Mouse (Mus musculus): ENCODE measurements around the gene Ttc22.

Ttc22 gene

DNA sequence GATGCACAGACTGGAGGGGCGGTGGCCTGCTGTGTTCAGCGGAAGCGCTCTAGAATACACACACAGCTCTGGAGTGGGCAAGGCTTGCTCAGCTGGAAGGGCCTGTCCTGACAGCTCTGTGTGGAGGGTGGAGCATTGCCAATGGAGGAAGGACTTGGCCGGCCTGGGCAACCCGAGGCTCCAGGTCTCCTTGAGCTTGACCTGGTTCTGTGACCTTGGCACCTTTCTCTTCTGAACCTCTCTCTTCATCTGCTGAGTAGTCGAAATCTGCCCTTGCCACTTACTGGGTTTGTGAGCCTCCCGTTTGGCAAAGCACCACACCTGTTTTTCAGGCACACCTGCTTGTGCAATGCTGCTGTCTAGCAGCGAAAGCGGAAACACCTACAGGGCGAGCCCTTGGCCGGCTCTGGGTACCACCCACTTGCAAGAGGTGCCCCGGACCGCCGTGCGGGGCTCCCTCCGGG is at the start of gene Ttc22:
TSS of gene Ttc22 (plus strand) at position 403 of the 464 bp plus-strand sequence.
- DNase-seq (ENCODE audit: inconsistent ontology term) = no peak

DNA sequence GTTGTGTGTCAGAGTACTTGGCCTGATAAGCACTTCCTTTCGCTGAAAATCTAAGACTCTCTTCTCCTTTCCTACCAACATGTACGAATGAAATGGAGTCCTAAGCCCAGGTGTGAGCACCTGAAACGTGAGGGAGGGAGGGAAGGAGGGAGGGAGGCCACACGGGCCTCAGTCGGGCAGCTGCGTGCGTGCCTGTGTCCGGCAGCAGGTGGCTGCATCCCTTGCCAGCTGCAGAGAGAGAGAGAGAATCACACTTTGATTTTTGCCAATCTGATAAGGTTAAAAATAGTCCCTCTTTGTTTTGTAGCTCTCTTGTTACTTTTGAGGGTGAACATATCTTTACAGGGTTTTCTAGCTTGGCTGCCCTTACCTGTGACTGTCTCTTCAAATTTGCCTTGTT is 47.2 kb upstream of the Ttc22 start:
- no peak for DNase-seq (ENCODE audit: inconsistent ontology term)

DNA sequence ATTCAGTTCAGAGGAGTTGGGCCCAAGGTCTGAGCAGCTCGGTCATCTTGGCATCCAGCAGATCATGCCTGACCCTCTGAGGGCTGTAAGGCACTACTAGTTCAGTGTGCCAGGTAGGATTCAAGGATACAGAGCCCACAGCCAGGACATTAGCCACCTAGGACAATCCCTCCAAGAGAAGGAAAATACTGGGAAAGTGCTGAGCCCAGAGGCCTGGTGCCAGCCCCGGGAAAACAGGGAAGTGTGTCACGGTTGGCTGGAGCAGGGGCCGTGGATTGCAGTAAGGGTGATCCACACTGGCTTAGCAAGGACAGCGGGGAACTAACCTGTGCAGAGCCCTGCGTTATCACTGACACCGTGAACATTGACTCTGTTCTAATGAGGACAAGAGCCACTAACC is 44.7 kb upstream of the Ttc22 start:
- DNase-seq (ENCODE audit: inconsistent ontology term) = no peak

DNA sequence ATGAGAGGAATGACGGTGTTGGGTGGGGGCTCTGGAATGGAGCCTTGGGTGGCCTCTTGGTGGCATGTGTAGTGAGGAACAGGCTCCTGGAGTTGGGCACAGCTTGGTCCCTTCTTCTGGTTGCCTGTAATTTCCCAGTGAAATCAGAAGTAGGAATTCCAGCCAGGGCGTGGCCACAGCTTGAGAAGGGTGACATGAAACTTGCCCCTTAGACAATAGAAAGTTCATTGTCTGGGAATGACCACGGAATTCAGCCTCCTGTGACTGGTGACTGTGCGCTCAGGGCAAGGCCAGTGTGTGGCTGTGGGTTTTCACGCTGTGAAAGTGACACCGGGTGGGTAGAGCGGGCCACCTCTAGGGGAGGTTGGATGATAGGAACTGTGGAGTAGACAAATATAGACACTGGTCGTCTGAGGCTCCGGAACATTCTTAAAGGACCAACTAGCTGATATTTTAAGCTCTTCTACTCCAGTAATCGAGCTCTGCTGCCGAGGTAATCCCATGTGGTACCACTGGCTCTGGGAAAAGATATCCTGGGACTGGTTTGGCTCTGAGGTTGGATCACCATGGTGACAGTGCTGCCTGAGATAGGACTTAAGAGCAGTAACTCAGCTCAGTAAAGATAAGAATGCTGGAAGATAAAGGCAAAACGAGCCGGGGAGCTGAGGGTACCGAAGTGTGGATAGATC is 40.9 kb upstream of the Ttc22 start:
- no peak for DNase-seq (ENCODE audit: inconsistent ontology term)

DNA sequence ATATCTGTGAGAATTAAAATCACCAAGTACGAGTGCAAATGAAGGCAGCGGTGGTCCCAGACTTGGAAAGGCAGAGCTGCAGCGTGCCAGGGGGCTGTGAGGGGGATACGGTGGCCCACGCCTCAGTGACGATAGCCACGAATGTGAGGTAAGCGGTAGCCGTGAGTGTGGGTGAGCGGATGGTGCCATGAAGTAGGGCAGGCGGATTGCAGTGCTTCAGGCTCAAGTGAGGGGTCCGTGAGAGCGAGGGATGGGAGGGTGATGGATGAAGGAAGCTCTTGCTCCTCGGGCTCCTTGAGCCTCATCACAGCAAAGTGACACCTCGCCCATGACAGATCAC is 40.4 kb upstream of the Ttc22 start:
- DNase-seq (ENCODE audit: inconsistent ontology term) = no peak

DNA sequence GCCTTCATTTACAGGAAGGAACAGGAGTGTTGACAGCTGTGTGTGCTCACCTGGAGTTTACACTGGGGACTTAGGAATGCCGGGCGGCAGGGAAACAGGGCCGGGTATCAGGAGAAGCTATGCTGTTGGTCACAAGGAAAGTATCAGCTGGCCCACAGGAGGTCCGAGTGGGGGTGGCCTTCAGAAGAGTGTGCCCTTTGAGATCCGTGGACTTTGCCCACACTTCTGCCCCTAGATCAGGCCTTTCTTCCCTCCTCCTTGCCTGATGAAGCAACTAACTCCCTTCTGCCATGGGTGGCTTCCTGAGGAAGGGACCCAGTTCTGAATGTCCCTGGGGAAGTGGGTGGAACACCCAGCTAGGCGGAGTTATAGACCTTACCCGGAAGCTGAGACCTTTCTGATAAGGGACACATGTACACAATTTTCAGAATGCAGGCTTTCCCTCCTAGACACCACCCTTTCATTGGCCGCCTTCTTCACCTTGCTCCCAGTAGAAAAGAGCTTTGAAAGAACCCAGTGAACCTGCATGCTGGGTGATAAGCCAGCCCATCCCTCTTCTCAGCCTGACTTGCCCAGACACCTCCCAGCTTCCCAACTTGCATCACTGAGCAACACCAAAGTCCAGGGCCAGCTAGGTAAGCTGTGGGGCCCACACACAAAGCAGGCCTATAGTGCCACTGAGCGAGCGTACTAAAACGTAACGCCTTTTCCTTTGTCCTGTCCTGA is 39.6 kb upstream of the Ttc22 start:
- DNase-seq (ENCODE audit: inconsistent ontology term) = no peak

DNA sequence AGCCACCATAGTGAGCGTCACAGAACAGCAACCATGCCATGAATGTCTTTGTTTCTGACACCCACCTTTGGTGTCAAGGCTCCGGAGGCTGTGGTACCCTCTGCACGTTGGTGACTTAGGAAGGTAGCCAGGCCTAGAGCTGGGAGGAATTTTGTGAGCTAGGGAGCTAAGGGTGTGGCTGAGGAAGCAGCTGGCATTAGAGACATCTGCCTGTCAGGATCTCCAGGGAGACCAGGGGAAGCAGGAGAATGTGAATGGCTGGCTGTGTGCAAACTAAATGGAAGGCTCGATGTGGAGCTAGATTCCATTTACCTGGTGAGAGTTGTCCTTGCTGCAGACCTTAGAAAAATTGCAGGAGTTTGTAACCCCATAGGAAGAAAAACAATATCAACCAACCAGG is 37.6 kb upstream of the Ttc22 start:
- no peak for DNase-seq (ENCODE audit: inconsistent ontology term)

DNA sequence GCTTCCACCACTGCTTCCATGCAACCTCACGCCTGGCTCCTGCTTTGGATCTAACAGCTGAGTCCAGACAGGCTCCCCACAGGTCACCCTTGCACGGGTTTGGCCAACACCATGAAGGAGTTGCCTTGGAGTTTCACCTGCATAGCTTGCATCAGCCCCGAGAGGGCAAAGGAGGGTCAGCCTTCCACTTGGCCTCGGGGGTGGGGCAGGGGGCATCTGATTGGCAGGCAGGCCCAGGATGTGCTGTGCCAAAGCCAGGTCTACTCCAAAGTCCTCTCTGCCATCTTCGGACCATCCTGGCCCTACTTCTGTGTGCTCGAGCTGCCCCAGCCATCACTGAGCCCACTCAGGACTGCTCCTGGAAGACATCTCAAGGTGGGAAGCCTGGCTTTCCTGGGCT is 35.2 kb upstream of the Ttc22 start:
- DNase-seq (ENCODE audit: inconsistent ontology term) = no peak

DNA sequence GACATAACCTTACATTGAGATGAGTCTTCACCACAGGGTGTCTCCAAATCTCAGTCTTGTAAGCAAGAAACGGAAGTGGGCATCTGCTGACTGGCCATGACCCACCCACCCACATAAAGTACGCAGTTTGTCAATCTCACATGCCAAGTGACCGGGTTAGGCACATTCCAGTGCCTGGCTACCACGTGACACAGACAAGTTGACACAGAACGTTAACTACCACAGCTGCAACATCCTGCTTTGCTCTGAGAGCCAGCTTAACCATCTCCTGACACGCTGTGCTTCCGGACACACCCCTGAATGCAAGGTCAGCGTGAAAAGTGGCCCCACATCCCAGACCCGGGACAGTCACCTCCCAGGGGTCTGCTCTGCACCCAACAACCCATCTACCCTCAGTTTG is 32.1 kb upstream of the Ttc22 start:
- no peak for DNase-seq (ENCODE audit: inconsistent ontology term)

DNA sequence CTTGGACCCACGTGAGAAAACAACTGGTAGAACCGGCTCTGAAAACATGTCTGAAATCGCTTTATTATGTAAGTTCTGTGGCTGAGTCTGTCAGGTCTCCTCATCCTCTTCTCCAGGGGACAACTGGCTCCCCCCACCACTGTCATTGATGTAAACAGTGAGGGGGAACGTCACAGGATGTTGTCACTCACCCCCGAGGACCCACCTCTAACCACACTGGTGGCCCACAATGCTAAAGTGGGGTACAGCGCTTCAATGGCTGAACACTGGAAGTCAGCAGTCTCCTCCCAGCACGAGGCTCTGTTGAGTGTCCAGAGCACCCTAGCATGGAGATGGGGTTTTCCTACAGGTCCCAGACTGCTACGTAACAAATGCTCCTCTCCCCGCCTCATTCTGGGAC is 31.4 kb upstream of the Ttc22 start:
- no peak for DNase-seq (ENCODE audit: inconsistent ontology term)

DNA sequence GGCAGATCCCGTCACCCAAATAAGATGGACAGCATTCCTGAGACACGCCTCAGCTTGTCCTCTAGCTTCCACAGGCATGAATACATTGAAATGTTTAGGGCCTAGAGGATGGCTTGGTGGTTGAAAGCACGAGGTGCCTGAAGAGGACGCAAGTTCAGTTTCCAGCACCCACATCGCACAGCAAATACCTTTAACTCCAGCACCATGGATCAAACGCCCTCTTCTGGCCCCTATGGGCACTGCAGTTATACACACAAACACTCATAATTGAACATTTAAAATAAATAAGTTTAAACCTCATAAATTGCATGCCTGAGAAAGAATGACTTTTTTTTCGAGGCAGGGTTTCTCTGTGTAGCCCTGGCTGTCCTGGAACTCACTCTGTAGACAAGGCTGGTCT is 28.6 kb upstream of the Ttc22 start:
- no peak for DNase-seq (ENCODE audit: inconsistent ontology term)

DNA sequence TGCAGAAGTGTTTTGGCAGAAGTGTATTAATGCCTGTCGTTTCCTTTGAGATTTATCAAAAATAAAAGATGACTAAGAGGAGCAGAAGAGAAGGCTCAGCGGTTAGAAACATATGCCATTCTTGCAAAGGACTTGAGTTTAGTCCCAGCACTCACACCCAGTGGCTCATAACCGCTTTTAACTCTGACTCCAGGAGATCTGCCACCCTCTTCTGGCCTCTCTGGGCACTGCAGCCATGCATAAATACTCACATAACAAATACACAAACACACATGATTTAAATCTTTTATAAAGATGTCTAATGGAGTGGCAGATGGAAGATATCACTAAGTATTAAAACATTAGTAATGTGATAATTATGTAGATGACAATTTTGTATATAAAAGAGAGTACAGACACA is 26.0 kb upstream of the Ttc22 start:
- DNase-seq (ENCODE audit: inconsistent ontology term) = no peak

DNA sequence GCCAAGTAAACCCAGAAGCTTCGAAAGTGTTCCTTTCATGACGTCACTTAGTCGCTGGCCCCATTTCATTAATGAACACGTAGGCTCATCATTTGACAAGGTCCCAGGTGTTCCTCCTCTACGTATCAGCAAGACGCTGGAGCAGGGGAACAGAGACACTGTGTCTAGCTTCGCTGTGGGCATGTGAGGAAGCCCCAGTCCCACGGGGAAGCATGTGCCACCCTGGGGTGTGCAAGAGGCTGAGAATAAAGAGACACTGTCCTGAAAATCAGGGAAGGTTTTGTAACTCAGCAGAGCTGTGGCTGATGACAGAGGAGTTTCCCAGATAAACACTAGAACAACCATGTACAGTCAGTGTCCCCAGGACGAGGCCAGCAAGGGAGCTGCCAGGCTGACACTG is 25.2 kb upstream of the Ttc22 start:
- no peak for DNase-seq (ENCODE audit: inconsistent ontology term)

DNA sequence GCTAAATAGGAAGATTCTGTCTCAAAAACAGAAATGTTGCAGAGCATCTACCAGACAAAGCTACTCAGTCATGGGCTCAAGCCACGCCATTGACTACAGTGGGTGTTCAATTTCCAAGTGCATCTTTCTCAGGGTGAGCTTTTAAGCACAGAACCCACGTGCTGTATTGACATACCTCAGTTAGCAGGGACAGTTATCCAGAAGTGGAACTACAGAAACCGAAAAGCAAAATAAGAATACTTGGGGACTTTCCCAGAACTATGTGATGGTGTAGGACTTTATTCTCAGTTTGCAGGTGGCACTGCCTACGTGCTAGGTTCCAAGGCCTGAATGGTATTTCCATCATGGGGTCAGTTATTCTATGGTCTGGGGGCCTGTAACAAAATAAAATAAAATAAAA is 24.5 kb upstream of the Ttc22 start:
- DNase-seq (ENCODE audit: inconsistent ontology term) = no peak

DNA sequence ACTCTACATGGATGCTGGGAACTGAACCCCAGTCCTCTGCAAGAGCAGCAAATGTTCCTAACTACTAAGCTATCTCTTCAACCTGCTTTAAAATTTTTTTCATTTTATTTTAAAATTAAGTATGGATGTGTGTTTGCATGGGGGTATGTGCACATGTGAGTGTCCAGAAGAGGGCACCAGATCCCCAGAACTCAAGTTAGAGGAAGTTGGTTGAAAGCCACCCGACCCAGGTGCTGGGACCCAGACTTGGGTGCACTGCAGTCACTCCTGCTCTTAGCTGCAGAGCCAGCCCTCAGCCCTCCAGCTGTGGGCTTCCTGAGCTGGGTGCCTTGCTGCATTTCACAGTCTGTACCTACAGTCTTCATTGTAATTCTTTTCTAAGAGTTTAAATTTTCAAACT is 22.8 kb upstream of the Ttc22 start:
- DNase-seq (ENCODE audit: inconsistent ontology term) = no peak

DNA sequence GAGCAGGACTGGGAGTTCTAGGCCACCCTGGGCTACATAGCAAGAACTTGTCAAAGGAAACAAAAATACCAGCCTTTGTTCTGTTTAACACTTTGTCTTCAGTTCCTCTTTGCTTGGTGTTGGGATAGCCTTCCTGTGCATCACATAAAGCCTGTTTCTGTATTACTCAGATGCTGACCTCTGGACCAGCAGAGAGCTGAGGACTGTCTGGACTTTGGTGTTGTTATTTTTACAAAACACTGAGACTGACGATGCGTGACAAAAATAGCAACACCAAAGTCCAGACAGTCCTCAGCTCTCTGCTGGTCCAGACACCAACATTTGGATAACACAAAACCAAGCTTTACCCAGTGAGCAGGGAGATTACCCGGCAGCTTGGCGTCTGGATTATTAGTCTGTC is 21.5 kb upstream of the Ttc22 start:
- DNase-seq (ENCODE audit: inconsistent ontology term) = no peak

DNA sequence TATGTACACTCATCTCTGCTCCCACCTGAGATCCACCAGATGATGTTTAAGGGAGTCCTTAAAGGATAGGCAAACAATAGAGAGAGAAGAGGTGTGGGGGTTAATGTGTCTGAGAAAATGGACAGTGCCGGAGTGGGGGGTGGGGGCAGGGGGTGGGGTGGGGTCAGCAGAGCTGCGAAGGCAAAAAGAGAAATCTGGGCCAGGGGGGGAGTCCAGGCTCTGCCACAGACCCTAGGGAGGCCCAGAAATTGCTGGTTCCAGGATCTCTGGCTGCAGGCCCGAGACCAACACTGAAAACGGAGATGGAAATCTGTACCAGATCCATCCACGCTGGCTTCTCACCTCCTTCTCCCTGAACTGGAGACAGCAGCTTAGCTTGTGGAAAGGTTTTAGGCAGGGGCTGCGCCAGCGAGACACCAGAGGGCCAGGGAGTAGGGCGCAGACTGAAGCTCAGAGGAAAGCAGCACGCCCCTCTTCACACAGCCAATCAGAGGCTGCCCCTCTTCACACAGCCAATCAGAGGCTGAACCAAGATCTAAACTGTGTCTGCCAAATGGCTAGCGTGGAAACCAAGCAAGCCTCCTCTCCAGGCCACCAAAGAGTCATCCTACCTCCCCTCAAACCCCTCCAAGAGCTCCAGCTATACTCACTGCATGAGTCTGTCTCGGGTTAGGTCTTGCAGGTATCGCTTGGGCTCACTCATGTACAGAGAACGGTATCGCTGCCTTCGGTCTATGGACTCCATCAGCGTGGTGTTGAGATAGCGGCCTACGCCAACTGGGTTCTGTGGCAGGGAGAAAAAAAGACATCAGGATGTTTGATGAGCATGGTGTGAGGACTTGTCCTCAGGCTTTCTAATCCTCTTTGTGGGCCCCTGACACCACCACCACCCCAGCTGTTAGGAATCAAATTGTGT is 15.3 kb upstream of the Ttc22 start:
- DNase-seq (ENCODE audit: inconsistent ontology term) = no peak

DNA sequence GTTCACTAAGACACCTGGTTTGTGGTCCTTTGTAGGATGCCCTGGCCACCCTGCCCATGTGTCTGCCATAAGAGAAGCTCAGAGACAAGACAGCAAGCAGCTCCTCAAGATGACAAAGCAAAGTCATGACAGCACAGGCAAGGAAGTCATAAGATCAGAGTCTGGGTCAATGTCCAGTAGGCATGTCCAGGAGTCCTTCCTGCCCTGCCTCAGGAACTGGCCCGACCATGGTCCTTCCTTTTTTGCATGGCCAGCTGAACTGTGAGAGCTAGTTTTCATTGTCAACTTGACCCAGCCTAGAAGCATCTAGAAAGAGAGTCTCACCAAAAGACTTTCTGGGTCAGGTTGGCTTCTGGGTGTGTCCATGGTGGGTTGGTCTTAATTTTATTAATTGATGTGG is 14.3 kb upstream of the Ttc22 start:
- no peak for DNase-seq (ENCODE audit: inconsistent ontology term)

DNA sequence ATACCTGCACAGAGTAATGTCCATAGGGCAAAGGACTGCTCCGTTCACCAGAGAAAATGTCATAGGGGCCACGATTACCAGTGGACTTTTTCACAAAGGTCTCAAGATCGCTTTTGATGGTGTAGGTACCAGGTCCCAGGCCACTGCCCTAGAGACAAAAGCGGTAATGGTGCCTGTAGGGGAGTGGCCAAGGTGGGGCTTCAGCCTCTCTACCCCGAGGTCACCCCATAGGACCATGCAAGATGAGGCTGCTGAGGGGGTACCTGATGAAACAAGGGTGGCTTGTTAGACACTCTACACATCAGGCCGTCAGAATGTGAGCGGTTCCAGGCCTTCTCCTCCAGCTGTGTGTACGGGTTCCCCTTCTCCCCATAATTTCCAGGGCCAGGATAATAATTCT is 9.1 kb upstream of the Ttc22 start:
- no peak for DNase-seq (ENCODE audit: inconsistent ontology term)

DNA sequence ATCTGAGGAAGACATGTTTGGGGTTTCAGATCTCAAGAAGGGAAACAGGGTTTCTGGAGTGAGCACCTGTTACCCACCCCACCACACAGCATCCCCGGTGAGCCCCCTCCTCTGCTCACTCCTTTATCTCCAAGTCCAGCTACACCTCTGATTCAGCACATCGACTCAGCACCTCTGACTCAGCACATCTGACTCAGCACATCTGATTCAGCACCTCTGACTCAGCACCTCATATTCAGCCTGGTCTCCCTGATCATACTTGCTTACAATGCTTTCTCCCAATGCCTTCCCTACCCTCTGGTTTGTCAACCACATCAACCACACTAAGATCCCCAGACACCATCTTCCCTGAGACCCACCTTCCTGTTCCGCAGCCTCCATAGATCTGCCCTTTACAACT is 8.7 kb upstream of the Ttc22 start:
- DNase-seq (ENCODE audit: inconsistent ontology term) = peak; percentile 24

DNA sequence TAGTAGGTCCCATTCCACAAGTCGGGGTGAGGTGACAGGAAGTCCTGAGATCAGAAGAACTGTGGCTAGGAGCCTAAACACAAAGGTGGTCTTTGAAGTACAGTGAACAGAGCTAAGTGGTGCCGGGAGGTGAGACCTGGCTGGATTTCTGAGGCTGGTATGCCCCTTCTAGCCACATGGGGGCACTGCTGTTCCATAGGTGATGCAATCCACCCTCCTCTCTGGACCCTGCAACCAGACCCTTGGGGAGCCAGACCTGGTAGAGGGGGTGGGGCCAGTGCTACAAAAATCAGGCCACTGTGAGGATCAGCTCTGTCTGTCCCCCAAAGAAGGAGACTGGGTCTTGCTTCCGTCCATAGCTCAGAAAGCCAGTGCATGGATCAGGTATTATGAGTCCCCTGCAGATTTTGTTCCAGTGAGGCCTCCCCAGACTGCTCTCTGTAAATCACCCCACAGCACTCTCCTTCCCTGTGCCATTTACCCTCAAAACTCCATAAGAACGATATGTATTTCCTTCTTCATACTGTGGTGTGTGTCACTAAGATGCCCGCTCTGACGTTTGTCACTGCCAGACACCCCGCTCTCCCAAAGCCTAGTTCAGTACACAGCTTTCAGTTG is 7.9 kb upstream of the Ttc22 start:
- DNase-seq (ENCODE audit: inconsistent ontology term) = peak; percentile 58

DNA sequence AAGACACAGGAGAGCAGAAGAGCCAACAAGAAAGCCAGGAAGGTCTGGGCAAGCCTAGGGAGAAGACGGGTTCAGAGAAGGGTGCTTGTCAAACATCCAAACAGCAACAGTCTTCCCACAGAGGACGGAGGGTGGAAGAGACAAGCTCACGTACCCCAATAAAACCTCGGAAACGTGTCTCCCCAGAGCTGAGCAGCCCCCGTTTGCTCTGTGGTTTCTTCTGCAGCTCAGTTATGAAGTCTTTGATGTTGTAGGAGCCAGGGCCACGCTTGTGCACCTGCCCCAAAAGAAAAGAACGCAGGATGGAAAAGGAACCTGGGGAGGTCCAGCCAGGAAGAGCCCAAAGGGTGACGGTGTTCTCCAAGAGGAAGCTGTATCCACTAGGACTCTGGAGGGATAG is 7.4 kb upstream of the Ttc22 start:
- DNase-seq (ENCODE audit: inconsistent ontology term) = no peak

All from Muller cell, postnatal 12 days (primary cell).